Mouse (Mus musculus) frontal cortex, postnatal 25 days (tissue): ENCODE measurements around the gene Plekhm2.

Source experiments
- DNase-seq, 2 experiments: peaks; one replicate each; pipeline ENCODE4 v3.0.0; 2022; ENCODE audit warnings: low spot score in 2 of 2

Gene Plekhm2

DNA sequence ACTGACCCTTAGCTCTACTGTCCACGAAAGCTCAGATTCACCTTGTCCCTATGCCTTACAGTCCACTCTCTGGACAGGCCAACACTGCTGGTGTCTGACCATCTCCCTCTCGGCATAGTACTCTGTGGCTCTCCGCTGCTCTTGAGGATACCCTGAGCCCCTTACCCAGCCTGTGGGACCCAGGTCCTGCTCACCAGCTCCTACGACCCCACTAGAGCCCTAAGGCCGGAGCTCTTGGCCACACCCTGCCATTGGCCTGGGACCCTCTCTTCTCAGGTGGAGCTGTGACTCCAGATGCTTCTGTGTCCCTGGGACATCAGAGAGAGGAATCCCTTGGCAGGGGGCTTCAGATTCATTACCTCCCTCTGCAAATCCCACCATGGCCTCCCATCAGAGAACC, 59.3 kb downstream of the Plekhm2 start:
- DNase-seq, result no peak

DNA sequence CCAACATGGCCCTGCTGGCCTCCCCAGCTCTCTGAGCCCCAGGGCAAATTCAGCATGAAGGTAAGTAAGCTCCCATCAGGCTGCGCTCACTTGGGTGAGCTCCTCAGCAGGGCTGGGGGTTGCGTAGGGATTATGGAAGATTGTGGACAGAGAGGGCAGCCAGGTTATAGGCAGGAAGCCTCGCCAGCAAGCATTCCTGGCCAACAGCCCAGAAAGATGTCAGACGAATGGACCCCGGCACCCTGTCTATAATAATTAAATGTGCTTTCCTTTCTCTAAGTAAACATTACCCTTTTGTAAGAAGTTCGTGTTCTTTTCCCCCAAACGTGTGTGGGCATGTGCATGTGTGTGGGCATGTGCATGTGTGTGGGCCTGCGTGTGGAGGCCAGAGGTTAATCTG, 60.2 kb downstream of the Plekhm2 start:
- no peak for DNase-seq

DNA sequence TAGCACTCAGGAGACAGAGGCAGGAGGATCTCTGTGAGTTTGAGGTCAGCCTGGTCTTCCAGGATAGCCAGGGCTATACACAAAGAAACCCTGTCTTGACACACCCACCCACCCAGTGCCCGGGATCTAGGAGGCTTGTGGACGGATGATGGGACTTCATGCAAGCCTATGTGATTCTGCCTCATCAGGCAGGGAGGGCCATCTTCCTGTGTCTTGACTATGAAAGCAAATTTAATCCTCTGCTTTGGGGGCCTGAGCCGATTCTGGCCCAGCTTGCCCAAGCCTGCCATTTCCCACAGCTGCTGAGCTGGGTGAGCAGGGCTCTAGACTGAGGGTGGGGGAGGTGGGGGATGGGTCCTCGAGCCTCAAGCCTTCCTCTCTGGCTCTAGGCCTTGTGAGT, 60.8 kb downstream of the Plekhm2 start:
- DNase-seq, result no peak

DNA sequence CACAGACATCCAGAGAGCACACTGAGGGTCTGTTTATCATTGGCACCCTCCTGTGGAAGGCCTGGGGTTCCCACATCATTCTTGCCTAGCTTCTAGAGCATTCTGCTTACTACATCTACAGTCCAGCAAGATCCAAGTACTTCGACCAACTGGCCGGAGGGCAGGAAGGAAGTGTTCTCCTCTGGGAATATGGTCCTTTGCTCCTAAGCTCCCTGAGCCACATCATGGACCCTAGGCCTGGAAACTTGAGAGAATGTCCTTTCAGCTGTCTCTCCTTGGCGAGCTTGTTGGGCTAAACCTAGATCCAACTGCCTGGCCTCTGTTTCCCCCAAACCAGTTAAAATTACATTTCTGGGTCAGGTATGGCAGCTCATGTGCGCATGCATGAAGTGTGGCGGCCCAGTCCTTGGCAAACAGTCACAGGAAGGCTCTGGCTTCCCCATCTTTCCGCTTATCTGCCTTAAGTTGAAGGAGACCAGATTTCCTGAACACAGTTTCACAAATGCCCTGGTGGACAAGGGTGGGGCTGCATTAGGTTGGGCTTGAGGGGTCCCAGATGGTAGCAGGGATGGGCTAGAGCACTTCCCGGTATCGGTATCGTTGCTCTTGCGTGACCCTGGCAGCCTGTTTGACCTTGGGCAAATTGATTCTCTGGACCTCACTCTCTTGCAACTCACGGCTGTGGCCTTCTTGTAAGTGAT, 62.0 kb downstream of the Plekhm2 start:
- DNase-seq, result no peak

DNA sequence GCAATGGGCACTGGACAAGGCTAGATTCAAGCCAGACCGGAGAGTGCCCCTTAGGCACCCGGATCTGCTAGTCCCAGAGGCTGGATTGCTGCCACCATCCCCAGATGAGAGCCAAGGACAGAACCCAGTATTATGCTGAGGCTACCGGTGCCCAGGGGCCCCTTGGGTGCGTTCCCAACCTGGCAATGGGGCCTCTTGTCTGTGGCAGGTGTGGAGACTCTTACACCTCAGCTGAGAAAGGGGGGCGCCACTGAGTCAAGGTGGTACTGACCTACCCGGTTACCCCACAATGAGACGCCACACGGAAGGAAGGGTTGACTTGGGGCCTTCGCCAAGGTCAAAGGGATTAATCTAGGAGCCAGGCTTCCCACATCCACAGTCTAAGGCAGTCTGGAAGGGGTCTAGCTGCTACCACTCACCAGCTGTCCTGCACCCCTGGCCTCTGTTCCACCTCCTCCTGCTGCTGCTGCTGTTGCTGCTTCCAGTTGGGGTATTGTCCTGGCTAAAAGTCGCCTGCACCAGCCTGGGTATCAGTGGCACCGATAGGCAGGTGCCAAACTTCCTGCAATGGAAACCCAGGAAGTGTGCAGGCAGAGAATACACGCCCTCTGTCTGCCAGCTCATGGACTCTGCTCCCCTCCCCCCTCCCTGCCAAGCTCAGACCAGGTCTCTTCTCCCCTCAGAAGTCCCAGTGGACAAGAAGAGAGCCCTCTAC, 63.4 kb downstream of the Plekhm2 start:
- no peak for DNase-seq

DNA sequence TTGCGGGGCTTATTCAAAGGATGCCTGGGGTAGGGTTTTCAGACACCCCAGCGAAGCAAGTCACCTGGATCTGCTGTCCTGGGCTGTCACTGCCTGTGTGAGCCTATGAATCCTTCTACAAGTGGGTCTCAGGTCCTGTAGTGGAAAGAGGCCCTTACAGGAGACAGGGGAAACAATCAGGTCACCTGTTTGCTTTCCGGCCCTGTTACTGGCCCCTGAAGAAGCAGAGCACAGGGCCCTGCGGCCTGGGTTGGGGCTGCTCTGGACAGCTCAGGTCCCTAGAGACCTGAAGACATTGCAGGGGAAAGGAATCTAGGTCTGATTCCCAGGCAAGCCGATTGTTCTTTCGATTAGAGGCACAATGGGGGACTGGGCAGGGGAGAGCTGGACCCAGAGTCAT, 64.3 kb downstream of the Plekhm2 start:
- no peak for DNase-seq

DNA sequence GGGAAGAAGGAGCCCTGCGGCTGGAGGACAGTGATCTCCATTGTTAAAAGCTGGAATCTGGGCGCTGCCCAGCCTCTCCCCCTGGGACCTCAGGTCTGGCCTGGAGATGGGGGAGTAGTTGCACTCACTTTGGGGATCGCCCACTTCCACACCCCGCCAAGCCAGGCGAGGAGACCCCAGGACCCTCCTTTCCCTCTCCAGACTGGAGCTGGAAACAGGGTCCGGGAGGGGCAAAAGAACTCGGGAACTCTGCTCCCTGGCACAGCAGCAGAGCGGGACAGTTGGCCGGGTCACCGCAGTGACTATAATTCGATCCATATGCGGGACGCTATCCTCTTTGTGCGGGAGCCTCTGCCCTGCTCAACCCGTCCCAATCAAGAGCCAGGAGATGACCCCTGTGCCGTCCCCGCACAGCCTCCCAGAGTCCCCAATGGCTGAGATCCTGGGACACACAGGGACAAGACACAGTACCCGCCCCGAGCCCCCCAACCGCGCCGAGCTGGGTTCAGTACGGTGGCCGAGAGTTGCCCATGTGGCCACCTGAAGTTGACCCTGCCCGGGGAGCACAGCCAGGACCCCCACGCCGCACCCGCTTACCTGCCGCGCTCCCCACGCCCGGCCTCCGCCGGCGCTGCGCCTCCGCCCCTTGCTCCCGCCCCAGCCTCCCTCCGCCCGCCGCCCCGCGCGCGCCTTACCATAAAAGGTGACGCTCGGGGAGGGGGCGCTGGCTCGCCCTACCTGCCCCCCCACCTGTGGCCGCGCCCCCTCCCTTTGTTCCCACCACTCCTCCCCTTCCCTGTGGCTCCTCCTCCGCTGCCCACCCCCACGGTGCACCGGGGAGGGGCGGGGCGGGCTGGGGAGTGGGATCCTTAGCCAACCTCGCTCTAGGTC, 65.2 kb downstream of the Plekhm2 start:
- no peak for DNase-seq

DNA sequence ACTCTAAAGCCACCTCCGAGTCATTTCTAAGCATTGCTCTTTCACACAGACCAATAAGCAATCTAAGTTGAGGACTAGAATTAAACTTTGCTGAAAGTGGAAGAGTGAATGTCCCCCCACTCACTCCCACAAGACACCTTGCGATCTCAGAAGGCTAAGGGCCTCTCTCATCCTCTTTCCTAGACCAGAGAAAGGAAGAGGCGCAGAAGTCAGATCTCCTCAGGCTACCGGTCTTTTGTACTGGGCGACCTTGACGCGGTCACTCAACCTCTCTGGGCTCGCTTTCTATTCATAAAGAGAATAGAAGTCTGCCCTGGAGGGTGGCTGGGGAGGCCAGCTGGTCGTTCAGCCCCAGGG, 65.8 kb downstream of the Plekhm2 start:
- DNase-seq, result no peak

DNA sequence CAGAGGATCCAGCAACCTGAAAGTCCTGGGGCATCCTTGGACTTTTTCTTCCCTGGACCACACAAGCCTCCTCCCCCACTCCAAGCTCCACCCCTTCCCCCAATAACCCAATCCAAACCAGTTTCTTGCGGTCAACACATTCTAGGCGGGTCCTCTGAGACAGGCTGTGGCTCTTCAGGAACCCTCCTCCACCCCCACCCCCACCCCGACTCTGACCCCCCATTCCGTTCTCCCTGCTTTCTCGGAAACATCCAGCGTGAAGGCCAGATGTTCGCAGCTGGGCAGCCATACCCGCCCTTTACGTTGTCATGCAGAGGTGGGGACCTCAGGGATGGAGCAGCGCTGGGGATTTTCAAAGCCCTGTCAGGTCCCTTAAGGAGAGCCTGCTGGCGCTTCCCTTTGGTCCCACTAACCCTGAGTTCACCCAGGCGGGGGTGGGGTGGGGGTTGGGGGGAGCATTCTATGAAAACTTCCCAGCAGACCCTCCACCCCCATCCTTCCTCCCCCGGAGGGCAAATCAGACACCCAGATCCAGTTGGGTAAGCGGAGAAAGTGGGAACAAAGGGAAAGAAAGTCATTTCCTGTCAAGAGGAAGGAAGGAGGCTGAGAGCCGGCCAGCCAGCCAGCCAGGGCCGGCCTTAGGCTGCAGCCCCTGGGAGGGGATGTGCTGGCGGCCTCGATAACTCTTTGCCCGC, 66.4 kb downstream of the Plekhm2 start:
- DNase-seq, result no peak

DNA sequence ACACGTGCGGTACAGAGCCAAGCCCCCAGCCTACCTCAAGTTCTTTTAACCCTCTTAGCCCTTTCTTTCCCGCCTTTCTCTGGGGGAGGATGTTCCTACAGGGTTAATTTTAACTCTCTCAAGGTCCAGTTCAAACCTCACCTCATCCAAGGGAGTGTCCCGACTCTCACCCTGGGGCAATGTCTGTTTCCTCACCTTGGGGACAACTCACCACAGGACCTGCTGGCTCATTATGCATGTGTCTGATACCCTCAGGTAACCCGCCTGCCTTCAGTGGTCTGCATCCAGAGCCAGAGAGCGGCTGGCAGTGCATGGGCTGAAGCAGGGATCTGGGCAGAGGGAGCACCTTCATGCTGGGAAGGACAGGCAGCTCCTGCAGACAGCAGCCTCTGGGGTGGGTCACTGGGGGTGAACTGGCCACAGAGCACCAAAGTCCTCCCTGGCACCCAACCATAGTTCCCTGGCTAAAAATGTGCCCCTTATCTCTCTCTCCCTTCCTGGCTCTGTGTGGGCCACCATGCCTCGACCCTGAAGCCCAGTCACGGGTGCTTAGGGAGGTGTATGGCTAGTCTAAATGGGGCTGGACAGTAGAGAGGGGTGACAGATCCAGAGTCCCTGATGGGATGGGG, 67.9 kb downstream of the Plekhm2 start:
- no peak for DNase-seq

DNA sequence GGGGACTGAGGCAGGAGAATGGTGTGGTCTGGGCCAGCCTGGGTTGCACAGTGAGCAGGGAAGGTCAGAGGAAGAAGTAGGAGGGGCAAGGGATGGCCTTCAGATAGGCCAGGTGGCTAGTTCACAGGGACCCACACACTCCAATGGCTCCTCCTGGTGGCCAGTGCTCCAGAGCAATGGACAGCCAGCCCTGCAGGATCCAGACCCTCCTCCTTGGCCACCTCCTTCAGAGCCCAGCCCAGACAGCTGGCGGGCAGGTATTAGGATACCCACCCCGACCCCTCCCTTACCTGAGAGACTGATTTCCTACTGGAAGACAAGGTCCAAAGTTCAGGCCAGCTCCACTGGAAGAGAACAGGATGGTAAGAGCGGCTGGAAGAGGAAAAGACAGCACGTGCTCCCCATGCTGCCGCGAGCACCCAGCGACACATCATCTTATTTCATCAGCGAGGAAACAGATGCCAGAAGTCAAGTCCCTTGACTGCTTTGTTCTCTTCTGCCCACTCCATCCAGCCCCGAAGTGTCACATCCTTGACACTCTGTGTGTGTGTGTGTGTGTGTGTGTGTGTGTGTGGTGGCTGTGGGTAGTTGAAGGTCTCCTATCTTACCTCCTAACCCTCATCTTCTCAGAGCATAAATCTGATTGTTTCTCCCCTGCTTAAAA, 69.0 kb downstream of the Plekhm2 start:
- DNase-seq, result no peak

DNA sequence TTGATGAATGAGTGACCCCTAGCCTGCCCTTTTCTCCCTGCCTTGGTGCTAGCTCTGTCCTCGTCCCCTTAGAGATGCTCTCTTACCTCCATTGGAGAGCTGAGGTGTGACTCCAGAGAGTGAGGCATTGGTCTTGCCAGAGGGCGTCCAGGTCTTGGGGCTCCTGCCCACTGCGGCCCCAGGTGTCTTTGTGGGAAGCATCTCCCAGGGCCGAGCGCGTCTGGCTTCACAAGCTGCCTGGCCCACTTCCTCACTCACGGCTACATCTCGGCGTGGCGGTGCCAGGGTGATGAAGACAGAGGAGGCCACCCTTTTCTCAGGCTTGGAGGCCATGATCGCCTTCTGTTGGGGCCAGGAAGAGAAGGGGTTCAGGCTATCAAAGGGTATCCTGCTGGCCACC, 69.6 kb downstream of the Plekhm2 start:
- DNase-seq, result no peak

DNA sequence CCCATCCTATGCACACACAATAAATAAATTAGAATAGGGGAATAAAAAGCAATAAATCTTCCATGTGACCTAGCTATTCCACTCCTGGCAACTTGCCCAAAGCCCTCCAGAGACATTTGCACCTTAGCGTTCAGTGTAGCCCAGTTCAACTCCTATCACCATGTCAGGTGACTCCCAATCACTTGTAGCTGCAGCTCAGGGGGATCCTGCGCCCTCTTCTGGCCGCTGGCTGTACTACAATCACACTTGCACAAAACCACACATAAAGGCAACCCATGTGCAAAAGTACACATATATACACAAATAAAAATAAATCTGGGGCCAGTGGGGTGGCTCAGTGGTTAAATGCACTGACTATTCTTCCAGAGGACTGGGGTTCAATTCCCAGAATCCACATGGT, 73.2 kb downstream of the Plekhm2 start:
- no peak for DNase-seq

DNA sequence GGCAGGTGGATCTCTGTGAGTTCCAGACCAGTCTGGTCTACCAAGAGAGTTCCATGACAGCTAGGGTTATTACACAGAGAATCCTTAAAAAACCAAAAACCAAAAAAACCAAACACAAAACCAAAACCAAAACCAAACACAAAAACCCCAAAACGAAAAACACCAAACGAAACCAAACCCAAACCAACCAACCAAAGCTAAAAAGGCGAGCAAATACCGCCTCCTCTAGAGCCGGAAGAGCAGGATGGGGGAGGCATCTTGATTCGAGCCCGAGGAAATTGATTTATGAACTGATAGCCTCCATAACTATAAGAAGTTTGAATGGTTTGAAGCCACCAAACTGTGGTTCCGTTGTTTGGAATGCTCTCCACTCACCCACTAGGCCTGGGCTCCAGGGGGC, 80.8 kb downstream of the Plekhm2 start:
- DNase-seq, result no peak

DNA sequence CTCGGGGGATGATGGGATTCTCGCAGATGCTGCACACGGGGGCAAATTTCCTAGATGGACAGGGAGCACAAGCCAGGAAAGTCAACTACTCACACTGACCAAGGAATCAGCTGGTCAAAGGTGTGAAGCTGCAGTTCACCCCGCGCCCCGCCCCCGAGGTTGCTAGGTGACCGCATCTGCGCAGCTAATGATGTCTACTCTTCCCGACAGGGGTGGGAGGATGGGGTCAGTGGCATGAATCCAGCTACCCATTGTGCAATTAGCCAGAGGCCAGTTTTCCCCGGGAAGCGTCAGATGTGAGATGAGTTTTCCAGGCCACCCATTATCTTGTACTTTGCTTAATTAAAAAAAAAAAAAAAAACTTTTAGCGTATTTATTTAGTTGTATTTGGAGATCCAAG, 83.6 kb downstream of the Plekhm2 start:
- DNase-seq, result no peak

DNA sequence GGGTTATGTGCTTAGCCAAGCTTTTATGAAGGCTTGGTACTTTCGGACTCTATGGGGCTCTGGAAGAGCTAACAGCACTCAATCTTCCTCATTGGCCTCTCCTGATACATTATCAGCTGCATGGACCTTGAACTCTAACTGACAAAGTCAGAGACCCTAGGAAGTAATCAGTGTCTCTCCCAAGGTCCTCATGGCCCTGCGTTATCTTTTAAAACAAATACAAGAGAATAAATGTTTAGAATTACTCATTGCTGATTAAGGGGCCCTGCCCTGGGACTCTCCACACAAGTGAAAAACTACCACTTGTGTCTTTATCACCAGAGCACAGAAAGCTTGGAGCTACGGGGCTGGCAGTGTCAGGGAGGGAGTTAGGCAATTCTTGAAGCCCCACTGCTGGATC, 85.9 kb downstream of the Plekhm2 start:
- no peak for DNase-seq

DNA sequence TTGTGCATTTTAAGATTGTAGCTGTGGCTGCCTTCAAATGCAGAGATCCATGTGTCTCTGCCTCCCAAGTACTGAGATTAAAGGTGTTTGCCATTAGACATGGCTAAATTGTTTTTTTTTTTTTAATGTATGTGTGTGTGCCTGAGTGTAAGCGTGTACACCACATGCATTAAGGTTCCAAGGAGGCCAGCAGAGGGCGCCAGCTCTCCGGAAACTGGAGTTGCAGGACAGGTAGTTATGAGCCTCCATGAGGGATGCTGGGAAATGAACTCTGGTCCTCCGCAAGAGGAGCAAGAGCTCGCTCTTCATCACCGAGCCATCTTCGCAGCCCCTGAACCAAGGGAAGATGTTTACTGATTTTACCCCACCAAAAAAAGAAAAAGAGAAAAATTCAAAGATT, 87.8 kb downstream of the Plekhm2 start:
- DNase-seq, result no peak

DNA sequence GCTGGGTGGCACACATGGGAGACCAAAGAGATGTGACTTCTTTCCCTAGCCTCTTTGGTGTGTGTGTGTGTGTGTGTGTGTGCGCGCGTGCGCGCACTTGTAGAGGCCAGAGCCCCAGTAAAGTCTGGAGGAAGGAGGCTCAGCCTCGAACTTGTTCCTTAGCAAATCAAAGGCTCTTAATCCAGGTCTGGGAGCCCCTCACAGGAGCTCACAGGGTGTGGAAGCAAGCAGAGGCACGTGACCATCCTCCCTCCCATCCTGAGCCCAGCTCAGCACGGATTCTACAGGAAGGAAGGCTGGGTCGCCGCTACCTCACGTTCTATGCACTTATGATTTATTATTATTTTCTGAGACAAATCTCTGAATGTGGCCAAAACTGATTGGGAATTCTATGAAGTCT, 88.3 kb downstream of the Plekhm2 start:
- no peak for DNase-seq
